Mouse (Mus musculus) kidney, adult 10 weeks (tissue): ENCODE results near the gene Tex37. TPM values are rescaled to one million over a fixed set of nuclear protein-coding genes. Genes with fewer than 3 reads are reported as not detected.

Source experiments
- polyA plus RNA-seq: library from polyadenylated mRNA; stranded (reverse); fragments of 350-450 nt; fragmentation: Illumina TruSeq; extraction: RNeasy Lipid Tissue Mini Kit (QIAGEN cat#74804); gene quantifications from one replicate; pipeline ENCODE4 v1.2.3, GENCODE M21; 2014; ENCODE audit warnings: low read depth, low replicate concordance

Gene Tex37
- polyA plus RNA-seq: not detected

GRCm38 (mm10) chr6:70918827-70919226 is at the start of gene Tex37:
Tex37 (minus strand) TSS chr6:70918927.

GRCm38 (mm10) chr6:70956285-70956912 is 37.7 kb upstream of the Tex37 start, which contains the start of gene Foxi3:
Foxi3 (plus strand) TSS chr6:70956531.

Other genes starting within 250 kb of the Tex37 start
- 10.9 TPM for gene Rpia, start 126.7 kb downstream of the Tex37 start, polyA plus RNA-seq
- gene Eif2ak3, start 74.4 kb downstream of the Tex37 start, polyA plus RNA-seq: 23.5 TPM
- not detected for gene Foxi3, start 37.6 kb upstream of the Tex37 start, polyA plus RNA-seq
- gene Thnsl2, start 225.5 kb upstream of the Tex37 start, polyA plus RNA-seq: 79.0 TPM